Mouse (Mus musculus) layer of hippocampus, postnatal 36 days (tissue): ENCODE measurements around the gene Iqck. TPM values are rescaled to one million over a fixed set of nuclear protein-coding genes. Genes with fewer than 3 reads are reported as not detected.

Experiments used
- DNase-seq, 2 experiments: peaks; one replicate each; pipeline ENCODE4 v3.0.0; 2022
- total RNA-seq, 2 experiments: library from RNA; stranded (reverse); gene quantifications; 2 replicates each; pipeline ENCODE4 v1.2.3; 2021

Gene Iqck
- total RNA-seq, 2 experiments from 2014 or later = 4.3 to 4.5 TPM

GRCm38 (mm10) chr7:118992080-118992560, 136.6 kb downstream of the Iqck start:
- DNase-seq = no peak

- DNase-seq = peak in 1 of 2 experiments; percentile 21
Measured at GRCm38 (mm10) chr7:118992623-118993405, 137.3 kb downstream of the Iqck start.

- peak in 1 of 2 experiments; percentile 48 for DNase-seq
Measured at GRCm38 (mm10) chr7:118993597-118994230, 138.2 kb downstream of the Iqck start.

GRCm38 (mm10) chr7:118994231-118994842, 138.8 kb downstream of the Iqck start:
- DNase-seq = no peak

GRCm38 (mm10) chr7:118995007-118995406, 139.5 kb downstream of the Iqck start, which contains the start of gene Gprc5b:
Gene Gprc5b, minus strand, starts transcription at chr7:118995211.
- DNase-seq = peak; percentile 80 to 83

GRCm38 (mm10) chr7:118995671-118996070, 140.1 kb downstream of the Iqck start:
- DNase-seq = no peak

GRCm38 (mm10) chr7:118996137-118996837, 140.7 kb downstream of the Iqck start:
- peak; percentile 81 to 87 for DNase-seq

- no peak for DNase-seq
Measured at GRCm38 (mm10) chr7:118999857-119000256, 144.3 kb downstream of the Iqck start.

GRCm38 (mm10) chr7:119001965-119002364, 146.4 kb downstream of the Iqck start:
- DNase-seq = no peak

GRCm38 (mm10) chr7:119002501-119002900, 146.9 kb downstream of the Iqck start:
- DNase-seq = no peak

GRCm38 (mm10) chr7:119010854-119011529, 155.4 kb downstream of the Iqck start:
- DNase-seq = peak; percentile 78 to 80

GRCm38 (mm10) chr7:119015736-119016135, 160.2 kb downstream of the Iqck start:
- DNase-seq = peak in 1 of 2 experiments; percentile 20

- DNase-seq = peak; percentile 19 to 25
Measured at GRCm38 (mm10) chr7:119019537-119019936, 164.0 kb downstream of the Iqck start.

Other genes starting within 250 kb of the Iqck start
- gene Gde1, start 150.0 kb upstream of the Iqck start, total RNA-seq = 100 to 1,000 TPM; 214 to 224 TPM
- gene Ccp110, start 143.2 kb upstream of the Iqck start, total RNA-seq = 10 to 100 TPM; 51.7 to 52.3 TPM
- 10 to 100 TPM; 54.7 to 60.8 TPM for gene Vps35l, start 115.5 kb upstream of the Iqck start, total RNA-seq
- 10 to 100 TPM; 28.8 to 29.4 TPM for gene Knop1, start 502 bp downstream of the Iqck start, total RNA-seq
- 100 to 1,000 TPM; 122 to 123 TPM for gene Gprc5b, start 139.5 kb downstream of the Iqck start, total RNA-seq